Mouse (Mus musculus) v-Abl transformed pro-B cells (cell line): ENCODE measurements around the gene Trpc7.

Source experiments
- in situ Hi-C, 2 experiments: fragments of 400-800 bp; cut with MboI; formaldehyde crosslinking; loops; one replicate each; pipeline ENCODE4 v1.15.1; 2025; ENCODE audit not compliant: unreplicated experiment in 2 of 2

The Trpc7 gene

GRCm38 (mm10) chr13:56794441-56794840, 101.4 kb downstream of the Trpc7 start:
- in situ Hi-C loops, result loop anchor here (25.0 kb wide), 1 partner anchor 468 kb away; no protein-coding TSS in a partner anchor

- in situ Hi-C loops, result loop anchor here (25.0 kb wide), 1 partner anchor 469 kb away; no protein-coding TSS in a partner anchor
These were observed 102.9 kb downstream of the Trpc7 start for GRCm38 (mm10) chr13:56792844-56793243.

GRCm38 (mm10) chr13:56790683-56791082, 105.1 kb downstream of the Trpc7 start:
- in situ Hi-C loops, result loop anchor here (25.0 kb wide), 1 partner anchor 472 kb away; no protein-coding TSS in a partner anchor

GRCm38 (mm10) chr13:56782621-56783020, 113.2 kb downstream of the Trpc7 start:
- in situ Hi-C loops, result loop anchor here (25.0 kb wide), 1 partner anchor 480 kb away; no protein-coding TSS in a partner anchor

GRCm38 (mm10) chr13:56781697-56782096, 114.1 kb downstream of the Trpc7 start:
- in situ Hi-C loops, result loop anchor here (25.0 kb wide), 1 partner anchor 481 kb away; no protein-coding TSS in a partner anchor

GRCm38 (mm10) chr13:56780746-56781469, 114.9 kb downstream of the Trpc7 start:
- in situ Hi-C loops, result loop anchor here (25.0 kb wide), 1 partner anchor 481 kb away; no protein-coding TSS in a partner anchor

- in situ Hi-C loops, result loop anchor here in 1 of 2 experiments (25.0 kb wide), 1 partner anchor 212 kb away; no protein-coding TSS in a partner anchor
These were observed 121.5 kb downstream of the Trpc7 start for GRCm38 (mm10) chr13:56774304-56774703.

- in situ Hi-C loops, result loop anchor here in 1 of 2 experiments (25.0 kb wide), 1 partner anchor 211 kb away; no protein-coding TSS in a partner anchor
These were observed 122.4 kb downstream of the Trpc7 start for GRCm38 (mm10) chr13:56773262-56773870.

- in situ Hi-C loops, result loop anchor here in 1 of 2 experiments (25.0 kb wide), 1 partner anchor 210 kb away; no protein-coding TSS in a partner anchor
These were observed 123.2 kb downstream of the Trpc7 start for GRCm38 (mm10) chr13:56772592-56772991.

- in situ Hi-C loops, result loop anchor here in 1 of 2 experiments (25.0 kb wide), 1 partner anchor 208 kb away; no protein-coding TSS in a partner anchor
These were observed 125.0 kb downstream of the Trpc7 start for GRCm38 (mm10) chr13:56770786-56771185.

- in situ Hi-C loops, result loop anchor here in 1 of 2 experiments (25.0 kb wide), 1 partner anchor 208 kb away; no protein-coding TSS in a partner anchor
These were observed 125.6 kb downstream of the Trpc7 start for GRCm38 (mm10) chr13:56770136-56770578.

GRCm38 (mm10) chr13:56769431-56769830, 126.4 kb downstream of the Trpc7 start:
- in situ Hi-C loops, result loop anchor here in 1 of 2 experiments (25.0 kb wide), 1 partner anchor 207 kb away; no protein-coding TSS in a partner anchor

- in situ Hi-C loops, result loop anchor here in 1 of 2 experiments (25.0 kb wide), 1 partner anchor 204 kb away; no protein-coding TSS in a partner anchor
These were observed 129.6 kb downstream of the Trpc7 start for GRCm38 (mm10) chr13:56766211-56766610.

GRCm38 (mm10) chr13:56765284-56766032, 130.3 kb downstream of the Trpc7 start:
- in situ Hi-C loops, result loop anchor here in 1 of 2 experiments (25.0 kb wide), 1 partner anchor 203 kb away; no protein-coding TSS in a partner anchor

GRCm38 (mm10) chr13:56762446-56763229, 133.2 kb downstream of the Trpc7 start:
- in situ Hi-C loops, result loop anchor here in 1 of 2 experiments (25.0 kb wide), 1 partner anchor 200 kb away; no protein-coding TSS in a partner anchor

GRCm38 (mm10) chr13:56758492-56758891, 137.3 kb downstream of the Trpc7 start:
- in situ Hi-C loops, result loop anchor here in 1 of 2 experiments (25.0 kb wide), 1 partner anchor 196 kb away; no protein-coding TSS in a partner anchor

- in situ Hi-C loops, result loop anchor here in 1 of 2 experiments (25.0 kb wide), 1 partner anchor 195 kb away; no protein-coding TSS in a partner anchor
These were observed 138.6 kb downstream of the Trpc7 start for GRCm38 (mm10) chr13:56757201-56757600.

GRCm38 (mm10) chr13:56755871-56756270, 139.9 kb downstream of the Trpc7 start:
- in situ Hi-C loops, result loop anchor here in 1 of 2 experiments (25.0 kb wide), 1 partner anchor 194 kb away; no protein-coding TSS in a partner anchor
